Mouse (Mus musculus): ENCODE results near the gene Rtn4ip1.
"Not testable (repeated sequence)": the region's sequence is repeated elsewhere in the genome, so short reads cannot be mapped to it uniquely, and the experiment has no call there.

DNA sequence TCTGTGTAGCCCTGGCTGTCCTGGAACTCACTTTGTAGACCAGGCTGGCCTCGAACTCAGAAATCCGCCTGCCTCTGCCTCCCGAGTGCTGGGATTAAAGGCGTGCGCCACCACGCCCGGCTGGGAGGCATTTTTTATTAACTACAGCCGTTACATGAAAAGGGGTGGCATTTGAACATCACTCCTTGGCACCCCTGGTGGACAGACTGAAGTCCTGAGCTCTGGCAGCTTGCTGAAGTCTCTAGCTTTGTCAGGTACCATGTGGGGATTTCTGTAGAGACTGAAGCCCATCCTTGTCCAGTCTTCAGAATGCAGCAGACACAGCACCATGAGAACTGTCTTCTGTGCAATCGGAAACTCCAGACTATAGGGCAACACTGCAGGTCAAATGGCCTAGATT, 24.2 kb downstream of the Rtn4ip1 start:
- not testable (repeated sequence) for TF ChIP-seq CEBPB (IDR thresholded peaks at IDR 0.05; ENCODE audit: low read depth); CTCF (IDR thresholded peaks at IDR 0.05; ENCODE audit: control insufficient read depth, insufficient read depth, insufficient read length); MAX (IDR thresholded peaks at IDR 0.05); FOSL1 (IDR thresholded peaks at IDR 0.05; ENCODE audit: insufficient read depth, low read length, poor library complexity, severe bottlenecking)

Data from C2C12 (cell line).